Mouse (Mus musculus) midbrain, embryonic 10.5 days (tissue): ENCODE results near the gene Cyp4f18. TPM values are rescaled to one million over a fixed set of nuclear protein-coding genes. Genes with fewer than 3 reads are reported as not detected.
A peak's percentile ranks its signal among the peaks of the same experiment; 100 is the strongest.
"Not testable (repeated sequence)": the region's sequence is repeated elsewhere in the genome, so short reads cannot be mapped to it uniquely, and the experiment has no call there.

Experiments
- DNase-seq: peaks from one replicate; pipeline ENCODE4 v3.0.0-alpha.2; 2017; ENCODE audit warnings: low spot score
- H3K27ac ChIP-seq: fragments of 300-500 bp; sonication (generic); replicated peaks from 2 replicates; pipeline ENCODE4 v1.5.1; 2016; ENCODE audit warnings: mild to moderate bottlenecking
- H3K27me3 ChIP-seq: fragments of 300-500 bp; sonication (generic); 2 replicates; pipeline ENCODE4 v1.6.1; 2016; ENCODE audit warnings: low read depth, mild to moderate bottlenecking; ENCODE audit not compliant: poor library complexity, severe bottlenecking
- H3K36me3 ChIP-seq: fragments of 300-500 bp; sonication (generic); 2 replicates; pipeline ENCODE4 v1.6.1; 2016; ENCODE audit warnings: mild to moderate bottlenecking, moderate library complexity
- H3K4me1 ChIP-seq: fragments of 300-500 bp; sonication (generic); 2 replicates; pipeline ENCODE4 v1.6.1; 2016
- H3K4me3 ChIP-seq: fragments of 300-500 bp; sonication (generic); 2 replicates; pipeline ENCODE4 v1.5.1; 2016; ENCODE audit warnings: mild to moderate bottlenecking, moderate library complexity
- H3K9me3 ChIP-seq: fragments of 300-500 bp; sonication (generic); replicated peaks from 2 replicates; pipeline ENCODE4 v1.6.1; 2016; ENCODE audit warnings: mild to moderate bottlenecking
- WGBS: fragments of 180-500 bp; shearing (Covaris S2); methylation state at CpG from one replicate; pipeline ENCODE4 v1.1.7; 2016; 5-methylcytosine and 5-hydroxymethylcytosine counted together
- polyA plus RNA-seq: library from polyadenylated mRNA; unstranded; fragments of >200 nt; fragmentation: Nextera tagmentation; extraction: Ambion mirVana; gene quantifications from 2 replicates; pipeline ENCODE4 v1.2.1, GENCODE M21; 2016

The Cyp4f18 gene
- polyA plus RNA-seq, 1 experiment from 2014 or later, result 0.32 TPM

DNA sequence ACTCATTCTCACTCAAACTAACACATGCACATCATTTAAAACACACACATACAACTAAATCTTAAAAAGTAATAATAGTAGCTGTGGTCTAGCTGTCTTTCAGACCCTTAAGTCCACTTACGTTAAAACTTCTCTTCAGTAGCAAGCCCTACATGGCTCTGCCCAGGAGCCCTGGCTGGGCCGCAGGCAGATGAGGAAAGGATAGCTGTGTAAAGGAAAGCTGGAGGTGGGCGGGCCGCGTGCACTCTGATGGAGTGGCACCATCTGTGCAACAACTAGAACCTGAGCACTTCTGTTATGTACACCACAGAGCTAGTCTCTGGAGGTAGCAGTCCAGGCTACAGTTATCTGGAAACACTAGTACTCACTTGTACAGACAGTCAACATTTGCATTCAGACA lies 42.2 kb downstream of the Cyp4f18 start:
- WGBS, result 97% methylated on average over 5 of the region's 5 CpGs
- H3K9me3 ChIP-seq, result peaks cover 35% of the 10 kb centered on the region
- peaks cover 87% of the 10 kb centered on the region for H3K36me3 ChIP-seq
- DNase-seq, result no peak
- no peak overlapping the region for H3K27ac ChIP-seq
- H3K27me3 ChIP-seq, result no peaks in the 10 kb centered on the region
- no peak overlapping the region for H3K4me3 ChIP-seq
- no peaks in the 10 kb centered on the region for H3K4me1 ChIP-seq

DNA sequence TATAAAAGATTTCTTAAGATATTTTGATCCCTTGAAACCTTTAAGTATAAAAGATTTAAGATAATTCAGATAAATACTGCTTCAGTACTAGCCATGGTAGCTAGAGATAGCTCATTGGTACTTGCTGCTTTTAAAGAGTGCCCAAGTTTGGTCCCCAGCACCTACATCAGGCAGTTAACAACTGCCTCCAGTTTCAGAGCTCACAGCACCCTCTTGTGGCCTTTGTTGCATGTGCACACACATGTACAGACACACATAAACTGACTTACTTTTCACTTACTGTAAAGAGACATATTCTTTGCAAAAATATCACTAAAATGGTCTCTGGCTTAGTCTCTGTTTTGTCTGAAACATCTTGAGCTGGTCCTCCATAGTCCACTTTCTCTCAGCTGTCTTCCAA lies 43.0 kb downstream of the Cyp4f18 start:
- no peak overlapping the region for H3K27ac ChIP-seq
- no peaks in the 10 kb centered on the region for H3K4me1 ChIP-seq
- no peaks in the 10 kb centered on the region for H3K27me3 ChIP-seq
- H3K36me3 ChIP-seq, result peaks cover 93% of the 10 kb centered on the region
- H3K9me3 ChIP-seq, result peaks cover 38% of the 10 kb centered on the region
- H3K4me3 ChIP-seq, result no peak overlapping the region
- no peak for DNase-seq

DNA sequence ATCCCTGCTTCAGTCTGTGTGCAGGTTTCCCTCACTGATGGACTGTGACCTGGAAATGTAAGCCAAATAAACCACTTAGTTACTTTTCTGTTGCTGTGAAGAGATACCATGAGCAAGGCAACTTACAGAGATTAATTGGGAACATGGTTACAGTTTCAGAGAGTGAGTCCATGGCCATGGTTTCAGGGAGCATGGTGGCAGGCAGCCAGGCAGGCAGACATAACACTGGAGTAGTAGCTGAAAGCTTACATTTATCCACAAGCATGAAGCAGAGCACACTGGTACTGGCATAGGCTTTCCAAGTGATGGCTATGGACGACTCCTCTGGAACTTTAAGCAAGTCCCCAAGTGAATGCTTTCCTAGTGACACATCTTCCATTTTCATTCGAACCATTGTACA lies 44.3 kb downstream of the Cyp4f18 start:
- no peaks in the 10 kb centered on the region for H3K4me1 ChIP-seq
- no peak overlapping the region for H3K27ac ChIP-seq
- 92% methylated on average over 2 of the region's 2 CpGs for WGBS
- H3K9me3 ChIP-seq, result peaks cover 40% of the 10 kb centered on the region
- no peaks in the 10 kb centered on the region for H3K27me3 ChIP-seq
- DNase-seq, result no peak
- peaks cover 94% of the 10 kb centered on the region for H3K36me3 ChIP-seq
- H3K4me3 ChIP-seq, result no peak overlapping the region

DNA sequence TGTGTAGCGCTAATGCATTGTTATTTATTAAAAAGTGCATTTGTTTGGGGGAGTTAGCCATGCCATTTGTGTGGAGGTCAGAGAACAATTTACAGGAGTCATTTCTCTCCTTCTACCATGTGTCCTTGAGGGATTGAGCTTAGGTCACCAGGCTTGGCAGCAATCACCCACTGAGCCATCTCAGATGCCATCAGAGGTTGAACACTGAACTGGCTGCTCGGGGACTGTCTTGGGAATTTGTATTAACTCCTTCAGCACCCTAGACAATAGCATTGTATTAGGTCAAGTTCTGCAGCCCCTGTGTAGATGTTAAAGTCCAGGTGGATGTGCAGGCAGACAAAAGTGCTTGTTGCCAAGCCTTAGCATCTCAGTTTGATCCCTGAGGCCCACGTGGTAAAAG lies 45.4 kb downstream of the Cyp4f18 start:
- H3K4me1 ChIP-seq, result no peaks in the 10 kb centered on the region
- H3K27me3 ChIP-seq, result no peaks in the 10 kb centered on the region
- H3K9me3 ChIP-seq, result peaks cover 40% of the 10 kb centered on the region
- H3K4me3 ChIP-seq, result no peak overlapping the region
- 92% methylated on average over 3 of the region's 3 CpGs for WGBS
- no peak for DNase-seq
- H3K27ac ChIP-seq, result no peak overlapping the region
- peaks cover 92% of the 10 kb centered on the region for H3K36me3 ChIP-seq

DNA sequence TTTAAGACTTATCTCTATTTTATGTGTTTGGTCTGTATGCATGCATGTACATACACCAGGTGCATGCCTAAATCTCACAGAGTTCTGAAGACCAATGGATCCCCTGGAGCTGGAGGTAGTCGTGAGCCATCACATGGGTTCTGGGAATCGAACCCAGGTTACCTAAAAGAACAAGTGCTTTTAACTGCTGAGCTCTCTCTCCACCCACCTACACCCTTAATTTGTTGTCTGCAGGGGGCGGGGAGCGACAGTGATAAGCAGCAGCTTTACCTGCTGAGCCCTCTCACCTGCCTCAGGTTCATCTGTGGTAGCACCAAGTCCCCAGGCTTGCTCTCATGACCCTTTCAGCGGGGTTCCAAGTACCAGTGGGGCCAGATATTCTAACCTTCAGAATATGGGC lies 47.6 kb downstream of the Cyp4f18 start:
- no peak for DNase-seq
- Histone ChIP-seq H3K27ac (no peak overlapping the region), H3K4me3 (no peak overlapping the region), H3K9me3 (peaks cover 31% of the 10 kb centered on the region), H3K4me1 (no peaks in the 10 kb centered on the region), H3K36me3 (peaks cover 80% of the 10 kb centered on the region), H3K27me3 (no peaks in the 10 kb centered on the region)
- 91% methylated on average over 5 of the region's 5 CpGs for WGBS

DNA sequence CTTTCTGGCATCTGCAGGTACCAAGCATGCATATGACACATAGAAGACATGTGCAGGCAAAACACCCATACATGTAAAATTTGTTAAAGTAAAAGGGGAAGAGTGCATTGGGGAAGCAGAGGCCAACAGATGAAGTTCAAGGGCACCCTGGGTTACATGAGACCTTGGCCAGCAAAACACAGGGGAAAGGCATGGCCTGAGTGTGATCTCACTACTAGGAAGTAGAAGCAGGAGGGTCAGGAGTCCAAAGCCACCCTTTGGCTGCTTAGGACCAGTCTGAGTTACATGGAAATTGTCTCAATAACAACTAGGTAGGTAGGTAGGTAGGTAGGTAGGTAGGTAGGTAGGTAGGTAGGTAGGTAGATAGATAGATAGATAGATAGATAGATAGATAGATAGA lies 48.9 kb downstream of the Cyp4f18 start:
- no peak overlapping the region for H3K4me3 ChIP-seq
- H3K27me3 ChIP-seq, result no peaks in the 10 kb centered on the region
- peaks cover 31% of the 10 kb centered on the region for H3K9me3 ChIP-seq
- no peak overlapping the region for H3K27ac ChIP-seq
- H3K36me3 ChIP-seq, result peaks cover 80% of the 10 kb centered on the region
- no peaks in the 10 kb centered on the region for H3K4me1 ChIP-seq
- no peak for DNase-seq

DNA sequence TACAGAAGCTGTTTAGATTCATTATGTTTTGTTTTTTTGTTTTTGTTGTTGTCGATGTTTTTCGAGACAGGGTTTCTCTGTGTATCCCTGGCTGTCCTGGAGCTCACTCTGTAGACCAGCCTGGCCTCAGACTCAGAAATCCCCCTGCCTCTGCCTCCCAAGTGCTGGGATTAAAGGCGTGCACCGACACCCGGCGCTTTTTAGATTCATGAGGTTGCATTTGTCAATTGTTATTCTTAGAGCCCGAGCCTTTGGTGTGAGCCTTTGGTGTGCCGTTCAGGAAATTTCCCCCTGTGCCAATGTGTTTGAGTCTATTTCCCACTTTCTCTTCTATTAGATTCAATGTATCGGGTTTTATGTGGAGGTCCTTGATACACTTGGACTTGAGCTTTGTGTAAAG lies 54.8 kb downstream of the Cyp4f18 start:
- 96% methylated on average over 9 of the region's 9 CpGs for WGBS
- Histone ChIP-seq H3K4me1 (peaks cover 18% of the 10 kb centered on the region), H3K9me3 (peaks cover 37% of the 10 kb centered on the region; the same call in 1 of the 2 replicates), H3K27ac (no peak overlapping the region), H3K27me3 (no peaks in the 10 kb centered on the region), H3K36me3 (peaks cover 56% of the 10 kb centered on the region), H3K4me3 (no peak overlapping the region)
- no peak for DNase-seq

DNA sequence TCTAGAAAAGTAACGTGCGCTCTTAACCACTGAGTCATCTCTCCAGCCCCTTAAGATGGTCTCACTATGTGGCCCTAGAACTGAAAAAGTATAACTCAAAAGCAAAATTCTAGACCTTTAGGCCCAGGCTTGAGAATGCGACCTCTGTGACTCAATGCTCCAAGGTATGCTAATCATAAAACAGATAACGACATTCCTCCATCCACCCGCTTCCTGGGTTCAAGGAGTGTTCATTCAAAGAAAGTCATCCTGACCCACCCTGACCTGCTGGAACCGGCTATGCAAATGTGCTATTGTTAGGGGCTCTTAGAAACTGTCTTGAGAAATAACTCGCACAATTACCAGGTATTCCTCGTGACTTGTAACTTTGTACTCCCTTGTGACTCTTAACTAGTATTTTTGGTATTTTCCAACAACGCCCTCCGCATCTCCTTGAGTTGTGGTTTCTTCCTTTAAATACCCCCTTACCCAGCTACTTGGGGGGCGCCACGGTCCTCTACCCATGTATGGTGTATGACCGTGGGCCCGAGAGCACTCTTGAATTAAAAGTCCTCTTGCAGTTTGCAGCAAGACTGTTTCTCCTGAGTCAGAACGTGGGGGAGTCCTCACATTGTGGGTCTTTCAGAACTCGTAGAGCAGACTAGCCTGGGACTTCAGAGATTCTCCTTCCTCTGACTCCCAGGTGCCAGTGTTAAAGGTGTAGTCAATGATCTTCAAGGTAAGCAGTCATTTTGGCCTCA lies 56.3 kb downstream of the Cyp4f18 start:
- not testable (repeated sequence) for H3K27me3 ChIP-seq, H3K27ac ChIP-seq, H3K4me3 ChIP-seq, DNase-seq
- Histone ChIP-seq H3K9me3 (peaks cover 37% of the 10 kb centered on the region; the same call in 1 of the 2 replicates), H3K36me3 (peaks cover 48% of the 10 kb centered on the region), H3K4me1 (peaks cover 18% of the 10 kb centered on the region)
- 95% methylated on average over 16 of the region's 16 CpGs for WGBS

DNA sequence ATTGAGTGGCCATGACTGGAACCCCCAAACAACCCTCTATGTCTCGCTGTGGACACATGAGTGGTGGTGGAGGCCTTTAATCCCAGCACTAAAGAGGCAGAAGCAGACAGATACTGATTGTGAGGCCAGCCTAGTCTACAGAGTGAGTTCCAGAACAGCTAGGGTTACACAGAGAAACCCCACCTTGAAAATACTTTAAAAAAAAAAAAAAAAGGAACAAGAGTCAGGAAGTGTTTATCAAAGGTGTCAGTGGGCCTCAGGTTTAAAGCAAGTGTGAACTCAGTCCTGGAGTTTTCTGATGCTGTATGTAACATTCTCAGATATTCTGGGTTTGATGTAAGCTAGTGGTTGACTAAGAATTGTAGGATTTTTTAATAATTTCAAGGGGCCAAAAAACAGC lies 56.9 kb downstream of the Cyp4f18 start:
- 94% methylated on average over 1 of the region's 1 CpGs for WGBS
- Histone ChIP-seq H3K9me3 (peaks cover 37% of the 10 kb centered on the region; the same call in 1 of the 2 replicates), H3K4me1 (peaks cover 18% of the 10 kb centered on the region), H3K27ac (no peak overlapping the region), H3K27me3 (no peaks in the 10 kb centered on the region), H3K4me3 (peak overlapping the region; percentile 75; the same call in 1 of the 2 replicates), H3K36me3 (peaks cover 42% of the 10 kb centered on the region)
- DNase-seq, result no peak

DNA sequence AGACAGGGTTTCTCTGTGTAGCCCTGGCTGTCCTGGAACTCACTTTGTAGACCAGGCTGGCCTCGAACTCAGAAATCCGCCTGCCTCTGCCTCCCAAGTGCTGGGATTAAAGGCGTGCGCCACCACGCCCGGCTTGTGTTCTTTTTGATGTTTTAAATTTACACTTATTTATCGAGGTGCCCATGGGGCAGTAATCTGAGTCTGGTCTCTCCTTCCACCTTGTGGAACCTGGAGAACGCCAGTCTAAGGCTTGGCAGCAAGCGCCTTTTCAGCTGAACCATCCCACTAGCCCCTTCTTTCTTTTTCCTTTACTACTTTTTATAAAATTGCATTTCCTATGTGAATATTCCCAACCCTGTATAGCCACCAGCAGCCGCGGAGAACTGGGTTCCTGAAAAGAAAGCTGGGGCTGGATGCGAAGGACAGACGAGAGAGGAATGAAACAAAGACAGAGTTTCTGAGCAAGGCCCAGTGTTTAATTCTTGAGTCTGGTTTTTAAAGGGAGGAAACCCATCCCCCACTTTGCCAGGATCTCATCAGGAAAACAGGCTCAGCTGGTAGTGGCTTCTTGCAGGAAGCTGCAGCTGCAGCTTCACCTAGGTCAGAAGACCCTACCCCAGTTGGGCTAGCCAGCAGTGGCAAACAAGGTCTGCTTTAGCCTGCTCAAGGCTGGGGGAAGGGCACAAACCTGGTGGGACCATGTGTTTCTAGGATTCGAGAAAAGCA lies 57.8 kb downstream of the Cyp4f18 start:
- WGBS, result 49% methylated on average over 14 of the region's 14 CpGs
- peak overlapping the region; percentile 92 for H3K27ac ChIP-seq

DNA sequence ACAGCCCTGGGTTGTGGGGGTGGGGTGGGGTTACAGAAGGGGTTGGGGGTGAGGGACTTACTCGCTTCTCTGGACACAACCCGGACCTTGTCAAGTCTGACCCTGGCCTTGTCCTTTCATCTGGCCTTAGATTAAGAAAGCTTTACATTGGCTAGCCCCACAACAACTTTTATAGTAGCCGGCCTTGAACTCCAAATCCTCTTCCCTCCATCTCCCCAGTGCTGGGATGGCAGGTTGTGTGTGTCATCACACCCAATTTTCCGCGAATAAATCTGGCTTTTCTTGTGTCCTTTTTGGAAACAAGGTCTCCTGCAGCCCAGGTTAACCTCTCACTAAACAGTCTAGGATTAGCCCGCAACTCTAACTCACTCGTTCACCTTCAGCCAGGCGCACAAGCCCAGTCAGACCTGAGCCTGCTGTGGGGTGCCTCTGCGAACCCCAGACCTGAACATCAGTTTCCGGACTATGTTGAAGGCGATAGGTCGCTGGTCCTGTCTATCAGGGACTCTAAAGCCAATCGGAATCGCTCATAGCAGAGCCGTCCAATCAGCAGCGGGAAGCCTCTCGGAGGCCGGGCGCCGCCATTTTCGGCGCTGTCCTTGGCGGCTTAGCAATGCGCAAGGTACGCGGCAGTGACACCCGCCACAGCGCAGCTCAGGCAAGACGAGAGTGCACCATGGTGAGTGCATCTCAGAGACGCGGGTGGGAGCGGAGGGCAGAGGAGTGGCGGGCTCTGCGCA lies 58.8 kb downstream of the Cyp4f18 start, which contains the start of gene Zfp961:
TSS of gene Zfp961 (plus strand) at position 557 of the 740 bp plus-strand sequence.
- H3K9me3 ChIP-seq, result peaks cover 24% of the 10 kb centered on the region; the same call in 1 of the 2 replicates
- 4% methylated on average over 34 of the region's 34 CpGs for WGBS
- peaks cover 31% of the 10 kb centered on the region for H3K36me3 ChIP-seq

More for the DNA sequence above, 57.8 kb downstream of the Cyp4f18 start:
- H3K9me3 ChIP-seq, result peaks cover 33% of the 10 kb centered on the region; the same call in 1 of the 2 replicates
- H3K27me3 ChIP-seq, result no peaks in the 10 kb centered on the region
- DNase-seq, result peak; percentile 23
- peaks cover 18% of the 10 kb centered on the region for H3K4me1 ChIP-seq
- H3K36me3 ChIP-seq, result peaks cover 41% of the 10 kb centered on the region
- H3K4me3 ChIP-seq, result peak overlapping the region; percentile 75

DNA sequence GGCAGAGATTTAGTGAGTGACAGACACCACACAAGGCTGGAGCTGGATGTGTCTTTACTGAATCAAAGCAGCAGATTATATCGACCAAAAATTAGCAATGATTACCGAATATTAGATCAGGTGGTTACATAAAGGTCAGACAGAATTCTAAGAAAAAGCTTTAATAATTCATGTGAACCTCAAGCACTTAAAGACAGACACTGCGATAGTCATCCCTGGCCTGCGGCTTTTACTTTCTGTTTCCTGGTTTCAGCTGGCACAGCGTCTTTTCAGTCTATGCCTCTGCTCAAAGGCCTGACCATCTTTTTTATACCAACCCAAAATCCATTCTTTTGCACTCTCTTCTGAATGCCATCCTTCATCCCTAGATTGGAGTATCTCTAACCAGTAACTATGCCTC lies 60.8 kb downstream of the Cyp4f18 start:
- no peak for DNase-seq

More for the DNA sequence above, 58.8 kb downstream of the Cyp4f18 start, which contains the start of gene Zfp961:
- DNase-seq, result peak; percentile 94
- H3K4me3 ChIP-seq, result peak within 1 kb of the TSS; percentile 75
- H3K27ac ChIP-seq, result peak within 1 kb of the TSS; percentile 92
- H3K4me1 ChIP-seq, result peaks cover 18% of the 10 kb centered on the region
- H3K27me3 ChIP-seq, result no peaks in the 10 kb centered on the region

More for the DNA sequence above, 60.8 kb downstream of the Cyp4f18 start:
- no peaks in the 10 kb centered on the region for H3K27me3 ChIP-seq
- WGBS, result 91% methylated on average over 5 of the region's 5 CpGs
- peaks cover 4% of the 10 kb centered on the region; the same call in 1 of the 2 replicates for H3K9me3 ChIP-seq
- no peak overlapping the region for H3K4me3 ChIP-seq
- no peak overlapping the region for H3K27ac ChIP-seq
- peaks cover 11% of the 10 kb centered on the region for H3K36me3 ChIP-seq
- peaks cover 18% of the 10 kb centered on the region for H3K4me1 ChIP-seq
